Mouse (Mus musculus) heart, embryonic 14.5 days (tissue): ENCODE data around the gene Tbx4. TPM values are rescaled to one million over a fixed set of nuclear protein-coding genes. Genes with fewer than 3 reads are reported as not detected.

Source experiments
- ATAC-seq: fragments of 200-750 bp; cut with Nextera tagmentation; 2 replicates; pipeline ENCODE4 v1.8.0; 2017; ENCODE audit warnings: low read depth, moderate TSS enrichment; ENCODE audit not compliant: insufficient number of reproducible peaks, insufficient read depth, low FRiP score
- H3K27ac ChIP-seq, 2 experiments: fragments of 200-500 bp in 1 of 2; fragments of 300-500 bp in 1 of 2; sonication (generic) in 1 of 2; replicated peaks in 1 of 2; 2 replicates each; pipeline ENCODE4 v1.5.1; 2012 to 2014; ENCODE audit warnings: low read depth in 2 of 2, low read length in 2 of 2, control low read depth in 1 of 2, mild to moderate bottlenecking in 1 of 2, mixed read lengths in 1 of 2; ENCODE audit not compliant: control insufficient read depth in 1 of 2, insufficient read depth in 1 of 2
- H3K27me3 ChIP-seq: fragments of 300-500 bp; sonication (generic); 2 replicates; pipeline ENCODE4 v1.6.1; 2014; ENCODE audit warnings: mild to moderate bottlenecking, low read length, control low read depth; ENCODE audit not compliant: control insufficient read depth, insufficient read depth
- H3K36me3 ChIP-seq: fragments of 300-500 bp; sonication (generic); 2 replicates; pipeline ENCODE4 v1.6.1; 2014; ENCODE audit warnings: mild to moderate bottlenecking, control low read depth, low read length, mixed read lengths; ENCODE audit not compliant: control insufficient read depth, insufficient read depth
- H3K4me1 ChIP-seq, 2 experiments: fragments of 200-500 bp in 1 of 2; fragments of 300-500 bp in 1 of 2; sonication (generic) in 1 of 2; 2 replicates each; pipeline ENCODE4 v1.6.1; 2012 to 2014; ENCODE audit warnings: low read length in 2 of 2, control low read depth in 1 of 2, mixed read lengths in 1 of 2; ENCODE audit not compliant: control insufficient read depth in 2 of 2, insufficient read depth in 2 of 2
- H3K4me2 ChIP-seq: fragments of 300-500 bp; sonication (generic); 2 replicates; pipeline ENCODE4 v1.6.1; 2014; ENCODE audit warnings: mild to moderate bottlenecking, low read length
- H3K4me3 ChIP-seq, 2 experiments: fragments of 200-500 bp in 1 of 2; fragments of 300-500 bp in 1 of 2; sonication (generic) in 1 of 2; 2 replicates each; pipeline ENCODE4 v1.5.1; 2012 to 2014; ENCODE audit warnings: low read length in 2 of 2, mild to moderate bottlenecking in 2 of 2, control low read depth in 1 of 2, low read depth in 1 of 2, moderate library complexity in 1 of 2; ENCODE audit not compliant: control insufficient read depth in 1 of 2, insufficient read depth in 1 of 2
- H3K9ac ChIP-seq: fragments of 300-500 bp; sonication (generic); 2 replicates; pipeline ENCODE4 v1.6.1; 2014; ENCODE audit warnings: mild to moderate bottlenecking, low read length
- H3K9me3 ChIP-seq: fragments of 300-500 bp; sonication (generic); 2 replicates; pipeline ENCODE4 v1.6.1; 2016; ENCODE audit warnings: low read length, control low read depth; ENCODE audit not compliant: control insufficient read depth
- WGBS: fragments of 180-500 bp; shearing (Covaris S2); extraction: QIAGEN DNeasy Blood & Tissue Kit; methylation state at CpG from one replicate; pipeline ENCODE4 v1.1.7; 2014; 5-methylcytosine and 5-hydroxymethylcytosine counted together
- polyA plus RNA-seq: library from polyadenylated mRNA; unstranded; fragments of >200 nt; fragmentation: Nextera tagmentation; extraction: Ambion mirVana; gene quantifications from 2 replicates; pipeline ENCODE4 v1.2.1, GENCODE M21; 2014

Gene Tbx4
- polyA plus RNA-seq, 1 experiment from 2014 or later, result 0.23 TPM

DNA sequence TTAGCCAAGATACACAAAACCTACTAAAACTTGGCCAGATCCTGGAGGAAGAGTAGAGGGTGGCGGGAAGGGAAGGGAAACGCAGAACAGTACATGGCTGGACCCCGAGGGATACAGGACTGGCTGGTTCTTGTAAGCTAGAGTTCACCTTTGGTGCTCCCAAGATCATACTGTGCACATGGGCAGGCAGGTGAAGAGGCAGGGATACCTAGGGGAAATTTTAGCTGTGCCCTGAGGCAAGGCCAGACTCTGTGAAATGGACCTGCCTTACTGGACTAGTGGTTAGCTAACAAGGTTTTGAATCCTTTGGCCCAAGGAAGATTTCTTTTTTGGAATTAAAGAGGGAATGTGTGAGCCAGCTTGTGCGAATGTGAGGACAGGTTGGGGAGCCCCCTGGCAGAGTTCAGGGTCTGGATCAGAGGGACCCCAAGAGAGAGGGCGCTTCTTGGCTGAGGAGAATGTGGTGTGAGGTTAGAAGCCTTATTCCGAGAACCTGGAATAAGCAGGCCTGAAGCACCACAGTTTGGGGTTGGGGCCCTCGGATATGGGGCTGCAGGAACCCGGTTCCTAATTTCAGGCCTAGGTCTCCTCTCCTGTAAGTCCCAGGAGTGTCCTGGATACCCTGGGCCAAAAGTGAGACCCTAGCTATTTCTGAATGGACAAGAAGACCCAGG is 3.0 kb downstream of the Tbx4 start:
- Histone ChIP-seq H3K27me3 (peaks cover 92% of the 10 kb centered on the region), H3K36me3 (no peaks in the 10 kb centered on the region), H3K27ac (no peak overlapping the region), H3K9me3 (no peaks in the 10 kb centered on the region), H3K4me2 (no peak overlapping the region), H3K9ac (no peak overlapping the region), H3K4me1 (peaks cover 4 to 16% of the 10 kb centered on the region in 2 experiments; a peak in 3 of 4 replicates), H3K4me3 (no peak overlapping the region)
- no peak for ATAC-seq
- WGBS, result 43% methylated on average over 8 of the region's 8 CpGs

DNA sequence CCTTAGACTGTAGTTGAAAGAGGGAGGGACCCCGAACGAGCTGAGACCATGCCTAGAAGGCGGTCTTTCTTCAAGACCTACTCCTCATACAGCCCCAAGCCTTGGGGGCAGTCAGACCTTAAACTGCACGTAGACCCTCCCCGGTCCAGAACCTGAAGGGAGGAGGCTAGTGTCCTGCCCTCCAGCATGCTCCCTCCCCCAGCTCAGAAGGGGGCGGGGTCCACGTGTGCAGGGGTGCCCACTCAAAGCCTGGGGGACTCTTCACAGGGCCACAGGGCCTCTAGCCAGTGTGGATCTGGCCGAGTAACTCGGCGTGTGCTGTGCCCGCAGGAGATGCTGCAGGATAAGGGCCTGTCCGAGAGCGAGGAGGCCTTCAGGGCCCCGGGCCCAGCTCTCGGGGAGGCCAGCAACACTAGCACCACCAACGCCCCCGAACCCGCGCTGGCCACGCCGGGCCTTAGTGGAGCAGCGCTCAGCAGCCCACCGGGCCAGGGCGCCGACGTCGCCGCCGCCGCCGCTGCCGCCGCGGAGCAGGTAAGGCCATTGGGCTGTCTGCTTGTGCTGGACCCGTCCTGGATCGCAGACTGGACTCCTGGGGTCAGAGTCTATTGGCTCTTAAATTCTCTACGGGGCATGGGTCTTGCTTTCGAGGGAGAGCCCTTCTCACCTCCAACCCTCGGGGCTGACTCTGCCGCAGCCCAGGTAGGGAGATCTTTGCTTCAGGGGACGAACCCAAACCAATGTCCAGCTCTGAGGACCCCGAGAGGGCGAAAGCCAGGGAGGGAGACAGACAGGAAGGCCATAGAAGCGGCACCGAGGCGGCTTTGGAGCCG is 3.7 kb downstream of the Tbx4 start:
- Histone ChIP-seq H3K4me2 (no peak overlapping the region), H3K27ac (no peak overlapping the region), H3K4me3 (peak overlapping the region in 1 of 2 experiments; percentile 4; a peak in 1 of 4 replicates), H3K9me3 (no peaks in the 10 kb centered on the region), H3K36me3 (no peaks in the 10 kb centered on the region), H3K4me1 (peaks cover 9 to 22% of the 10 kb centered on the region in 2 experiments; a peak in 3 of 4 replicates), H3K9ac (no peak overlapping the region), H3K27me3 (peaks cover 92% of the 10 kb centered on the region)
- WGBS, result 5% methylated on average over 47 of the region's 47 CpGs
- ATAC-seq, result 0 out of 2 replicates have a peak, but pooled peaks have one; percentile 16

DNA sequence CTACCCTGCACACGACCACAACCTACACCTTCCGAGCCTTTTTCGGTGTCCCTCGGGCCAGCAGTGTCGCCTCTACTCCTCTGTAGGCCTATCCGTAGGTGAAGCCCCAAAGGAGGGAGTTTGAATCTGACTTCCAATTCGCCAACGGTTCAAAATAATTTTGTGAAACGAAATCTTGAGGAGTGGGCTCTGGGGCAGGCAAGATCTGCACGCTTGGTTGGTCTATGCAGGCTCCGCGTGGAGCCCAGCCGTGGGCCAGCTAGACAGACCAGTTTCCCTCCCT is 4.3 kb downstream of the Tbx4 start:
- Histone ChIP-seq H3K4me1 (peaks cover 11 to 28% of the 10 kb centered on the region in 2 experiments; a peak in 3 of 4 replicates), H3K9ac (no peak overlapping the region), H3K27ac (no peak overlapping the region), H3K4me2 (no peak overlapping the region), H3K36me3 (no peaks in the 10 kb centered on the region), H3K4me3 (no peak overlapping the region), H3K27me3 (peaks cover 91% of the 10 kb centered on the region), H3K9me3 (no peaks in the 10 kb centered on the region)
- WGBS, result 10% methylated on average over 13 of the region's 13 CpGs
- ATAC-seq, result no peak

DNA sequence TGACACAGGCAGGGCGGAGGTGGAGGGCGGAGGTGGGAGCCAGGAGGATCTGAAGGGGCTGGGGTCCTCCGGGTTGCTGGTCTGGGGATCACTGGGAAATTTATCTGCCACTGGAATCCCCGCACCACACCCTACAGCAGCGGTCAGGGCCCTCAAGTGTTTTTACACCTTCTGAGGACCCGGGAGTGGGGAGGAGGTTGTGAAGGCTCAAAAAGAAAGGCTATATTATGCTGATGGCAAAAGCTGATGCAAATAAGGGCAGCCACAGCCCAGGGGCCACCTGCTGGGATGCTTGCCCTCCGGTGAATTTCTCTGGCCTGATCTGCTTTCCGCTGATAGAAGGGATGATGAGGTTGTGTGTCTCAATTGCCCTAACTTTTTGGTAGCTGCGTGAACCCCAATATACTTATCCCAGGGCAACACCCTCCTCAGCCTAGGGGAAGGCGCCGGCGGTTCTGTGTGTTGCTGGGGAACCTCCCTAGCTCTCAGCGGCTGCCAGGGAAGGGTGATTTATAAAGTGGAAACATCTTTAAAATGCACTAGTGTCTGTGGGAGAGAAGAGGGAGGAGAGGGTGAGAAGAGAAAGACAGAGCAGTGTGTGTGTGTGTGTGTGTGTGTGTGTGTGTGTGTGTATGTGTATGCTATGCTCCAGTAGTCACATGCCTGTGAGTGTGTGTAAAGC is 4.9 kb downstream of the Tbx4 start:
- 1% methylated on average over 13 of the region's 13 CpGs for WGBS
- Histone ChIP-seq H3K27me3 (peaks cover 91% of the 10 kb centered on the region), H3K9me3 (no peaks in the 10 kb centered on the region), H3K4me3 (no peak overlapping the region), H3K36me3 (no peaks in the 10 kb centered on the region), H3K9ac (no peak overlapping the region), H3K4me2 (no peak overlapping the region), H3K27ac (no peak overlapping the region), H3K4me1 (peaks cover 11 to 28% of the 10 kb centered on the region in 2 experiments; a peak in 3 of 4 replicates)
- no peak for ATAC-seq

DNA sequence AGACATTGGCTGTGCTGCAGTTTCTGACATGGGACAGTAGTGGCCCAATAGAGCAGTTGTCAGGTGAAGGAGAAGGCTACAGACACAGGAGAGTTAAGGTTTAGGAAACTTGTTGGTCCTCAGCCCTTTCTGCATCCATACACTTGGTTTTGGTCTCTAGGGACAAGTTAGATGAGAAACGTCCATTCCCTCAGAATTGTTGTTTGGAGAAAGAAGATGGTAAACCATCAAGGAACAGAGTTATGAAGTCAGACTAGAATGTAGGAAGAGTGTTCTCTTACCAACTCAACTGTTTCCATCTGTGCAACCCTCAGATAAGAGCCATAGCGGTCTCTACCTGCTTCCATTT is 5.4 kb downstream of the Tbx4 start:
- WGBS, result 14% methylated on average over 2 of the region's 2 CpGs
- no peak overlapping the region for H3K9ac ChIP-seq
- H3K4me3 ChIP-seq, result no peak overlapping the region

DNA sequence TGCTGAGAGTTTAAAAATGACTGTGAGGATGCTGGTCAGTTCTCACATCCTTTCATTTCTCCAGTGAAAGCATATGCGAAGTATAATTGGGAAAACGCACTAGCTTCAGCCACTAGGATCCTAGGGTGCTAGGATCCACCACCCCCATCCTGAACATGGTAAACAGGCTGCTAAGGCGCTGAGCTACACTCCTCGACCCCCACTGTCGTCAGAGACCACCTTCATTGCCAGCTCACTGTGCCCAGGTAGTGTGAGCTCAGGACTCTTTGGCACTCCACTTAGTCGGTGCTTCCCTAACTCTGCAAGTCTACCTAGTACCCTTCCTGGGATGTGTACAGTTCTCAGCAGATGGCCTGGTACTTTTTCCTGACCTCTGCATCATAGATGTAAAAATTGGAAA is 6.5 kb downstream of the Tbx4 start:
- WGBS, result 5% methylated on average over 6 of the region's 6 CpGs

More for the DNA sequence above, 5.4 kb downstream of the Tbx4 start:
- Histone ChIP-seq H3K27me3 (peaks cover 91% of the 10 kb centered on the region), H3K4me1 (peaks cover 11 to 24% of the 10 kb centered on the region in 2 experiments; a peak in 3 of 4 replicates), H3K9me3 (no peaks in the 10 kb centered on the region), H3K27ac (no peak overlapping the region), H3K36me3 (no peaks in the 10 kb centered on the region), H3K4me2 (no peak overlapping the region)
- no peak for ATAC-seq

DNA sequence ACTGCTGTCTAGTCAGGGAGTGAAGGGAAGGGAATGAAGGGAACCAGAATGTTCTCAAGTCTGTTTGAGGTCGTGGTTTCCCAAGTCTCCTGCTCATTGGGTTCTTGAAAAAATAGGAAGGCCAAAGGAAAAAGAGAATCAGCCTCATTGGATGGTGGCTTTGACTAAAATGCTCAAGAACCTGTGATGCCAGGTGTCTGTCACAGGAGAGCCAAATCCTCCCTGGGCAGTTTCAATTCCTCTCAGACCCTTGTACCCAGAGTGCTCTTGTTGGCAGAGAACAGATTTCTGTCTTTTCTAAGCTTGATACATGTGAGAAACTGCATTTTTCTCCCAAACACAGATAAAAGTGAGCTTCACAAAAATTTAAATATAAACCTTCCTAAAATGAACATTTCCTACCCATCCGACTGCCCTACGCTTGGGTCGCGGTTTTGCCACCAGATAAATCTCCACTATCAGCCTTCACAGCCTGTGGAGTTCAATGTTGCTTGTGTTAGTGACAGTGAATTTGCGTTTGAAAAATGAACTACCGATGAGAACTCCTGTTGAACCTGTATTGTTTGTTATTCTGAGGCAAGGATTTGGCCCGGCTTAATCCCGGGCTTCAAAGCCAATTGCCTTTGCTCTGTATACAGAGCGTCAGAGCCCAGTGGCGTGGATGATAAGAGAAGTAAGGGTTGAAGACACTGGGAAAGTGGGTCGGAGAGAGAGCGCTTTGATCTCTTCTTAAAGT is 7.3 kb downstream of the Tbx4 start:
- H3K4me1 ChIP-seq, result peaks cover 9 to 22% of the 10 kb centered on the region in 2 experiments; a peak in 3 of 4 replicates
- no peak for ATAC-seq
- no peak overlapping the region for H3K27ac ChIP-seq
- H3K4me2 ChIP-seq, result no peak overlapping the region
- no peak overlapping the region for H3K9ac ChIP-seq
- no peaks in the 10 kb centered on the region for H3K9me3 ChIP-seq
- no peaks in the 10 kb centered on the region for H3K36me3 ChIP-seq
- peaks cover 98% of the 10 kb centered on the region for H3K27me3 ChIP-seq
- no peak overlapping the region for H3K4me3 ChIP-seq
- 4% methylated on average over 13 of the region's 13 CpGs for WGBS

More for the DNA sequence above, 6.5 kb downstream of the Tbx4 start:
- Histone ChIP-seq H3K4me2 (no peak overlapping the region), H3K9me3 (no peaks in the 10 kb centered on the region), H3K4me1 (peaks cover 11 to 24% of the 10 kb centered on the region in 2 experiments; a peak in 3 of 4 replicates), H3K36me3 (no peaks in the 10 kb centered on the region), H3K9ac (no peak overlapping the region), H3K27ac (no peak overlapping the region), H3K27me3 (peaks cover 95% of the 10 kb centered on the region), H3K4me3 (no peak overlapping the region)
- ATAC-seq, result no peak
